Mouse (Mus musculus) liver (tissue): ENCODE data around the gene Gm17482.

ENCODE experiments used
- DNase-seq: peaks from one replicate; pipeline ENCODE4 v3.0.0-alpha.2; 2020; ENCODE audit warnings: mixed read lengths

Gm17482 gene

GRCm38 (mm10) chr6:115293877-115294276 lies 66.7 kb downstream of the Gm17482 start:
- DNase-seq: no peak

GRCm38 (mm10) chr6:115307134-115307533 lies 80.0 kb downstream of the Gm17482 start:
- no peak for DNase-seq
